Mouse (Mus musculus) layer of hippocampus, postnatal 36 days (tissue): Measurements from ENCODE around the gene Acvr1b. TPM values are rescaled to one million over a fixed set of nuclear protein-coding genes. Genes with fewer than 3 reads are reported as not detected.

Experiments used
- DNase-seq, 2 experiments: peaks; one replicate each; pipeline ENCODE4 v3.0.0; 2022
- total RNA-seq, 2 experiments: library from RNA; stranded (reverse); gene quantifications; 2 replicates each; pipeline ENCODE4 v1.2.3; 2021

Gene Acvr1b
- total RNA-seq, 2 experiments from 2014 or later, result 85.2 to 88.5 TPM

GRCm38 (mm10) chr15:101175613-101176283 lies 1.9 kb downstream of the Acvr1b start:
- DNase-seq, result no peak

DNA sequence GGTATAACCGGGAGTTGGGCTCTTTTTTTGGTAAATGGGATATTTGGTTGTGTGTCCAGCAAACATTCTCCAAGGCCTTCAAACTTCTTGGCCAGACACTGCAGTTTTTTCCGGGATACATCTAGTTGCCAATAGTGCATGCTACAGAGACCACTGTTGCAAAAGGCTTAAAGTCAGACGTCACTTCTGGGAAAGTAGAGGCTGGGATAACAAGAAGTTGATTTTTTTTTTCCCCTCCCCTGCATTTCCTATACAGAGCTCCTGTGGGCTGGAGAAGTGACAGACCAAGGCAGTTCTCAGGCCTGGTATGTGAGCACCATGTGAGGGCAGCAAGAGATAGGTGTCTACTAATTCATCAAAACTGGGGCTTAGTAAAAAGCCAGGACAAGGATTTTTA lies 2.4 kb downstream of the Acvr1b start:
- DNase-seq, result no peak

DNA sequence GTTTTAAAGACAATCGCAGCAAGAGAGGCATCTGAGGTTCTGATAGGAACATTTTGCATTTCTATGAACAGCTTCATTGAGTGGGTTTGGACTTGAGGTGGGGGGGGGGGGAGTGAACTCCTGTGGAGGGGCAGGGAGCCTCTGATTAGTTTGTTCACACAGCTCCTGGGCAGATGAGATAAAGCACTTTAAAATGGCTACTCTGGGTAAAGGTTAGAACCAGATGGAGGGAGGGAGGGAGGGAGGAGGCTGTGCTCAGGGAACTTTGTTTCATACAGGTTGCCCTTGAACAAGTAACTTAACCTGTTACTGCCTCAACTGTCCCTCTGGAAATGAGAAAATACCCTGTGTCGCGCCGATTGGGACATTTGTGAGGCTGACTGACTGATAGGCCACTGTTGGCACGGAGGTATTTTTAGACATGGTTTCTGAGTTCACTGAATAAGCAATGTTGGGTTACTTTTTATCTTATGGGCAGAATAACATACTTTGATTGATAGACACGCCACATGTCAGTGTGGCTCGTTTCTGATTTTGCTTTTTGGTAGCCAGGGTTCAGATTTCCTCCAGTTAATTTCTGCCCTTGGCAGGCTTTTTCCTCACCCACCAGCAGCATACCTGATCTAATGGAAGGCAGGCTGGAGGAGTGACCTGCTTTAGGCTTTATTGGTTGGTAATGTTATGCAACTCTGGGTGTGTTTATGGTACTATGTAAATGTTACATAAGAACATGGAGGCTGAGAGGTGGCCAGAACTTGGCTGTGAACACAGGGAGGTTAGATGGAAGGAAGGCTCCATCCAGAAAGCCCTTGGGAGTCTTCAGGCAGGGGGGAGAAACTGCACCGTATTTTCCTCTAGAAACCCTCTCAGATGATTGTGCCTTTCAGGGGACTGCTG lies 3.2 kb downstream of the Acvr1b start:
- DNase-seq, result no peak

DNA sequence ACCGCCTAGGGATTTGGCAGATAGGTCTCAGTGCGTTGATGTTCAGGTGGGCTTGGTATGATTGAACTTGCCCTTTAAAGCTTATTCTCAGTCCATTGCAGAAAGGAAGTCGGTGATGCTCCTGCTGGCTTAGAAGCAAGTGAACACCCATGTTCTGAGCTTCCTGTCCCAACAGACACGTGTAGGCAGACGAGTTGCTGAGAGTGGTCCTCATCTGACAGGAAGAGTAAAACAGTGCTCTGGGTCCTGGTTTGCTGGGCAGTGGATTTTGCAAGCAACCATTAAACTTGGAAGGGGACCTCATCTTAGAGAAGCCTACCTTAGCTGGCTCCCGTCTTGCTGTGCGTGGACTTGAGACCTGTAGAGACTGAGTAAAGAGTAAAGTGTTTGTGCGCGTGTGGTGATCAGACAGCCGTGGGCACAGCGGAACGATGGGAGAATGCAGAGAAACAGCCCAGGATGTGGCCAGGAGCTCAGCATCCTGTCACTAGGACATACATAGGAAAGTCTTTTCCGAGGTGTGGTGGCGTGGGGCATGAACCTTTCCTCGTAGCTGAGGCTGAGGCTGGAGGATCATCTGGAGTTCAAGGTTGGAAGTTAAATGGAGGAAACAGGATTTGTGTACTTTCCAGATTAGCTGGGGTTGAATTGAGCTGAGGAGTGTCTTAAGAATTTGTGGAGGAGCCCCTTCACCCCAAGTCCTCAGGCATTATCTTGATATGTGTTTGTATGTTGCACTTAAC lies 6.7 kb downstream of the Acvr1b start:
- DNase-seq, result no peak

- DNase-seq, result no peak
Observed at GRCm38 (mm10) chr15:101181106-101181466, 7.2 kb downstream of the Acvr1b start.

- DNase-seq, result no peak
Observed at GRCm38 (mm10) chr15:101181500-101181899, 7.6 kb downstream of the Acvr1b start.

- DNase-seq, result no peak
Observed at GRCm38 (mm10) chr15:101182676-101183075, 8.8 kb downstream of the Acvr1b start.

DNA sequence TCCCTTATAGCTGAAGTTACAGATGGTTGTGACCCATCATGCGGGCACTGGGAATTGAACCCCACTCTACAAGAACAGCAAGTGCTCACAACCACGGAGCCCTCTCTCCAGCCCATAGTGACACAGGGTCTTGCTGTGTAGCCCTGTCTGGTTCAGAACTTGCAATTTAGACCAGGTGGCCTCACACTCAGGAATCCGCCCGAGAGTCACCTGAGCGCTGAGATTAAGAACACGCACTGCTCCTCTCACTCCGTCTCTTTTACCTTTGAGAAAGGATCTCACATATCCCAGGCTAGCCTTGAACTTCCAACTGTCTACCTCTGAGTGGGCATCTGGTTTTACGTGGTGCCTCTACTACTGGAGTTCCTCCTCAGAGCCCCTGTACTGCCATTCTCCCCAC lies 10.4 kb downstream of the Acvr1b start:
- no peak for DNase-seq

DNA sequence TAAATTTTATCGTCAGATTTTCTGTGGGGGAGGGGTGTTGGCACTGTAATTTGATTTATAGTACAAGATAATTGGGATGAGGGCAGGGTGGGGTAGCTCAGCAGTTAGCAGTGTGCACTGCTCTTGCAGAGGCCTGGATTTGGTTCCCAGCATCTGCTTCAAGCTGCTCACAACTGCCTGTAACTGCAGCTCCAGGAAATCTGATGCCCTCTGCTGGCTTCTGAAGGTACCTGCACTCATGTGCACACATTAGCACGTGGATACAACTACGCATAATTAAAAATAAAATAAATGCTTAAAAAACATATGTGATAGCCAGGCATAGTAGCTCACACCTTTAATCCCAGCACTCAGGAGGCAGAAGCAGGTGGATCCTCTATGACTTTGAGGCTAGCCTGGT lies 11.7 kb downstream of the Acvr1b start:
- DNase-seq, result no peak

GRCm38 (mm10) chr15:101187907-101188306 lies 14.0 kb downstream of the Acvr1b start:
- no peak for DNase-seq

DNA sequence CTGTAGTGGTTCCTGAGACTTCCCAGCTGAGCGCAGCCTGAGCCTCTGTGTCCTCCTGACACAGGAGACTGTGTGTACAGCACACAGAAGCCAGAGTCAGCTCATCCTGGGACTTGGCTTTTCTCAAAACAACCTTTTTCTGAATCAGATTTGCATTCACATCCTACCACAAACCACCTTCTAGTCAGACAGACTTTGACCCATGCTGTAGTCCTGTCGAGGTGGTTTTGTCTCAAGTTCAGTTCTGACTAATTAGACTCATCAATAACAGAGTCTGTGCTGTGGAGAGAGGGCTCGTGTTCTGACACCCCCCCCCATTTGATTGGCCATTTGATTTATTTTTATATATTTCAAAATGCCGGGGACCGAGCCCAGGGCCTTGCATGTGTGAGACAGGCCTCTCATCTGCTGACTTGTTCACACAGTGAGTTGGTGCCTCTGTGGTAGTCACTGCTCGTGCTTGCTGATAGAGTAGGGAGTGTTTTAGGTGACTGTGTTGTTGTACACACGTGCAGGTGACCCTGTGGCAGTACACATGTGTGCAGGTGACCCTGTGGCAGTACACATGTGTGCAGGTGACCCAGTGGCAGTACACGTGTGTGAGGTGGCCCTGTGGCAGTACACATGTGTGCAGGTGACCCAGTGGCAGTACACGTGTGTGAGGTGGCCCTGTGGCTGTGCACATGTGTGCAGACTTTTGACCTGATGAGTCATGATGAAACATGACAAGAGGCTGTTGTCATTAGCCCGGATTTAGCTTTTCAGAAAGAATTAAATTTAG lies 16.3 kb downstream of the Acvr1b start:
- DNase-seq, result no peak

GRCm38 (mm10) chr15:101190762-101191150 lies 16.9 kb downstream of the Acvr1b start:
- DNase-seq, result no peak

DNA sequence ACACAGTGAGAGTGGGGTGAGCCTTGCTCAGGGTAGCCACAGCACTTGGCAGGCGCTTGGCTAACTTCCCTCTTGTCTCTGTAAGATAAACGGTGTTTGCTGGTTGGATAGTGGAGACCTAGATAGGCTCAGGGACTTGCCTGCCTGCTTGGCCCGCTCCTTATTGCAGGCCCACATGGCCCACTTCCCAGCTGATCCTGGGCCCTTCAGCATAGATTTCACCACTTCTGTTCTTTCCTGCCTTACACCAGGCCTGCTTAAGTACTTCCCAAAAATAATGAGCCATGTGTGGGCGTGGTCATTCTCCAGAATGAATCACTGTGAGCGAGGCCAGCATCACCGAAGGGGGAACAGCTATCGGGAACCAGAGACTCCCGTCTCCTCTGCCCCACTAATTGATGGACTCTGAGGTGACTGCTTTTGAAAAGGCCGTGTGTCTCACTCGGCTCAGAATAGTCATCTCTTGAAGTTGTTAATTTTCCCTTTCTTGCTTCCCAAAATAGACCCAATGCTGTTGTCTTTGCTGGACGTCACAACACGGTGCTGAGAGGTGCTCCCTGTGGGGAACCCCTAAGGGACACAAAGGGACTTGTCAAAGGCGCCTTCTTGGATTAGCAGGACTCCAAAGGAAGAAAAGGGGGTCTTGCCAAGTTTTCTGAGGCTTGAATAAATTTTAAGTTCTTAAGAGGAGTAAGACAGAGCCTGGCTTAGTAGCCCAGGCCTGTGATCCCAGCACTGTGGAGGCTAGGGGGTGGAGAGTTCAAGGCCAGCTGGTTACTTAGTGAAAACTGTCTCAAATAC lies 17.8 kb downstream of the Acvr1b start:
- no peak for DNase-seq

GRCm38 (mm10) chr15:101192260-101192640 lies 18.4 kb downstream of the Acvr1b start:
- no peak for DNase-seq

- DNase-seq, result no peak
Observed at GRCm38 (mm10) chr15:101192651-101193050, 18.8 kb downstream of the Acvr1b start.

GRCm38 (mm10) chr15:101193971-101194370 lies 20.1 kb downstream of the Acvr1b start:
- no peak for DNase-seq

GRCm38 (mm10) chr15:101194951-101195823 lies 21.3 kb downstream of the Acvr1b start:
- DNase-seq, result no peak

DNA sequence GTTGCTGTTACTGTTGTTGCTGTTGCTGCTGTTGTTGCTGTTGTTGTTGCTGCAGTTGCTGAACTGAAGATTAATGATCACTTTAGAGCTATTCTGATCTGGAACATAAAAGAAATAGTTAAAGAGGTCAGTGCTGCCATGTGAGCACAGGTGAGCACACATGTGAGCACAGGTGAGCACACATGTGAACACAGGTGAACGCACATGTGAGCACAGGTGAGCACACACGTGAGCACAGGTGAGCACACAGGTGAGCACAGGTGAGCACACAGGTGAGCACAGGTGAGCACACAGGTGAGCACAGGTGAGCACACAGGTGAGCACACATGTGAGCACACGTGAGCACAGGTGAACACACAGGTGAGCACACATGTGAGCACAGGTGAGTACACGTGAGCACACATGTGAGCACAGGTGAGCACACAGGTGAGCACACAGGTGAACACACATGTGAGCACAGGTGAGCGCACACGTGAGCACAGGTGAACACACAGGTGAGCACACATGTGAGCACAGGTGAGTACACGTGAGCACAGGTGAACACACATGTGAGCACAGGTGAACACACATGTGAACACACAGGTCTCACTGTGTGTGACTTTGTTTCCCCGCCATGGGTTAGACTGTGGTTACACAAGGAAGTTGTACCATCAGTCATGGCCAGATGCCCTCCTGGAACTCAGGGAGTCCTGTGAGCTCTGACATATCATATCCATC lies 22.4 kb downstream of the Acvr1b start:
- no peak for DNase-seq

- no peak for DNase-seq
Observed at GRCm38 (mm10) chr15:101196961-101197360, 23.1 kb downstream of the Acvr1b start.
